Mouse (Mus musculus) monocyte, adult 5-6 weeks (primary cell): Measurements from ENCODE around the gene Clmp. TPM values are rescaled to one million over a fixed set of nuclear protein-coding genes. Genes with fewer than 3 reads are reported as not detected.
A peak's percentile ranks its signal among the peaks of the same experiment; 100 is the strongest.

Experiments used
- ATAC-seq: fragments of 153-309, 156-312 bp; replicated peaks from 2 replicates; pipeline ENCODE4 v1.8.0; 2017; ENCODE audit warnings: mild to moderate bottlenecking; ENCODE audit not compliant: low TSS enrichment, insufficient number of reproducible peaks, severe bottlenecking, poor library complexity, low FRiP score
- total RNA-seq: library from RNA; stranded (forward); fragments of 200-1000, 200-491, 200-594 nt; gene quantifications from 3 replicates; pipeline ENCODE4 v1.2.3, GENCODE M21; 2017

The Clmp gene
- total RNA-seq, 1 experiment from 2014 or later = 0.29 TPM

DNA sequence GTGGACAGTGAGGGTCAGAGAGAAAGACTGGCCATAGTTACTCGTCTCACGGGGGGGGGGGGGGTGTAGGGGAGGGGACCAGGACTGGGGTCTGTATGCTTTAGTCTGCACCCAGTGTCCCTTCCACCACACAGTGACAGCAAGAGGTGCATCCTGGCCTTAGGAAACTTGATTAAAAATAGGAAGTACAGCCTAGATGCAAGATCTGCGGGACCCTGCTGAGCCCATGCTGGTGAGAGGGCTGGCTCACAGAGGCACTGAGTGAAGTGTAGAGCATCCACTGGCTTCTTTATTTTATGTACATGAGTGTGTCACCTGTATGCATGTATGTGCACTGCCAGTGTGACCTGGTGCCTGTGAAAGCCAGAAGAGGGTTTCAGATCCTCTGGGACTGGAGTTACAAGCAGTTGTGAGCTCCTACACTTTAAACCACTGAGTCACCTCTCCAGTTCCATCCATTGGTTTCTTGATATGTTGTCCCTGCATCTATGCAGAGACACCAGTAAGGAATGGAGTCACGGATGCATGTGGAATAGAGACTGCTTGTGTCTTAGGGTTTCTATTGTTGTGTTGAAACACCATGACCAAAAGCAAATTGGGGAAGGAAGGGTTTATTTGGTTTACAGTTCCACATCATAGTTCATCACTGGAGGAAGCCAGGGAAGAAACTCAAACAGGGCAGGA, 41.5 kb downstream of the Clmp start:
- no peak for ATAC-seq

- no peak for ATAC-seq
Measured at GRCm38 (mm10) chr9:40727824-40728495, 42.2 kb downstream of the Clmp start.

DNA sequence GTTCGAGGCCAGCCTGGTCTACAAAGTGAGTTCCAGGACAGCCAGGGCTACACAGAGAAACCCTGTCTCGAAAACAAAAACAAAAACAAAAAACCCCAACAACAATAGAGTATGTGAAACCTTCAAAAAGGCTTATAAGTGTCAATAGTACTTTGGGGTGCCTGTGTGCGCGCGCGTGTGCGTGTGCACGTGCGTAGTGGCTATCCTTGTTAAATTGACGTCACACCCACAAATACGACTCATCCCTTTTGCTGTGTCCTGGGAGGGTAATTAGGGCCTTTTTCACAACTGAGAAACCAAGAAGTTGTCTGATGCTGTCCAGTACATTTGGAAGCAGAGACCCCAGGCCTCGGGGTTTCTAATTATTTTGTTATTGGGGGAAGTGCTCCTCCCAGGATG, 44.5 kb downstream of the Clmp start:
- no peak for ATAC-seq

DNA sequence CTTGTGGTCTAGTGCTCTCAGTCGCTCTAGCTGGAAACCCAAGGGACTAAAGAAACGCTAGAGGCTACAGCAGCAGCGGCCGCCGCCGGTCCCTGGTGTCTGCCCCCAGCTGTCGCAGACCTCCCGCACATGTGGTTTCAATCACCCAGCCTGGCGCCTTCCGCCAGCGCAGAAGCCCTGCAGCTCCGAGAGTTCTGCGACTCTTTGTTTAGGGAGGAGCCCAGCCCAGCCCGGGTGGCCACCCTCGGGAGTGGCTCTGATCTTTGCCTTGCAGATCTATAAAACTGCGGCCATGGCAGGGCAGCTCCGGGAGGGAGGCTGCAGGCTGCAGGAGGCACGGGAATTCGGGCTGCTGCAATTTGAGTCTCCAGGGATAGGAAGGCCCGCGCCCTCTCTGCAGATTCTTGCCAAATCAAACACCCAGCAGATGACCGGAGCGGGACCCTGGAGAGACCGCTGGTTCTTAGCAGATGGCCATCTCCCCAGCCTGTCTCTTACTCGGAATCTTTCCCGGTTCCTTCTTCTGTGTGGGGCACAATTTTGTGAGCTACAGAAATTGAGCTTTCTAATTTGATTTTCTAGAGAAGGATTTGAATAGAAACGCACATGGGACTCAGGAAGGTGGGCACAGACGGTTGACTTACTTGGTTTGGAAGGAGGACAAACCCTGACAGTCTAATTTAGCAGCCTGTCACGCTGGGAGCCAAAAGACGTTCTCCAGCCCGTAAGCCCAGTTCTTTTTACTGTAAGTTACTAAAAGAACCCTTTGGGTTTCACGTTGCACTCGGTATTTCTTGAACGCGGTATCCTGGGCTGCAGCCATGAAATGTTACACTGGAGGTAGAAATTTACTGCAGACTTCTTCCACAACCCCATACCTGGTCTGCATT, 45.2 kb downstream of the Clmp start:
- ATAC-seq = no peak

GRCm38 (mm10) chr9:40731591-40732048, 45.9 kb downstream of the Clmp start:
- ATAC-seq = no peak

DNA sequence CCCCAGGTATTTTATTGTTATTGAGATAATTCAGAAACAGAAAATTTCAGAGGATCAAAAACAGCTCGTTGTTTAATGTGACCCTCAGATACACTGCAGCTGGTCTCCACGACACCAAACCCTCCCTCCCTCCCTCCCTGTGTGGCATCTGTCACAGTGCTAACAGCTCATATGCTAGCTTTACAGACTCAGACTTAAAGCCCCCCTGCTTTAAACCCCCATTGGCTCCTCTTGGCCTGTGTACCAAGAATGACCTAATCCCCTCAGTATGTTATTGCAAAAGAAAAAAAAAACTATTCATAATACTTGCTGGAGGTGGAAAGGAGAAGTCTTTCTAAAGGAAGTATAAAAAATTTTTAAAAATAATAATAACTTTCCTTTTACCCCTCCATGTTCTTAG, 46.5 kb downstream of the Clmp start:
- ATAC-seq = no peak

GRCm38 (mm10) chr9:40737117-40737516, 51.4 kb downstream of the Clmp start:
- no peak for ATAC-seq

DNA sequence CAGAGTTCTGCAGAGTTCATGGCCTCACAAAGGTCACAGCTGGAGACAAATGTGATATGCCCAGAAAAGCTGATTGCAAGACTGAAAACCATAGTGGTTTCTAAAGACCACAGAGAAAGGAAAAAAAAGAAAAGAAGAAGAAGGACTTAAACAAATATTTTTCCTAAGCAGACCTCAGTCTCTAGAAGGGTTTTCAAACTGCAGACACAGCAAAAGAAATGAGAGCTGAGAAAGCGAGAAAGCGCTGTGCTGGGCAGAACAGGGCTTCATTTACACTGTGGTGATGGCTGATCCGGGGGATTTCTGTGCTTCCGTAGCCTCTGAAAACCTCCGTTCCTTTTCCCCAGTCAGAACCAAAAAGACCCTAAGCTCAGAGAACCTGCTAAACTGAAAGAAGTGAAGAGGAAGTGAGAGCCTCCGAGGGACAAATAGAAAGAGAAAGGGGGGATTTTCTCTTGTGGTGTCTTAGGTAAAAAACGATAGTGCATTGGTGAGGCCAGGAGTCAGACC, 57.8 kb downstream of the Clmp start:
- no peak for ATAC-seq

DNA sequence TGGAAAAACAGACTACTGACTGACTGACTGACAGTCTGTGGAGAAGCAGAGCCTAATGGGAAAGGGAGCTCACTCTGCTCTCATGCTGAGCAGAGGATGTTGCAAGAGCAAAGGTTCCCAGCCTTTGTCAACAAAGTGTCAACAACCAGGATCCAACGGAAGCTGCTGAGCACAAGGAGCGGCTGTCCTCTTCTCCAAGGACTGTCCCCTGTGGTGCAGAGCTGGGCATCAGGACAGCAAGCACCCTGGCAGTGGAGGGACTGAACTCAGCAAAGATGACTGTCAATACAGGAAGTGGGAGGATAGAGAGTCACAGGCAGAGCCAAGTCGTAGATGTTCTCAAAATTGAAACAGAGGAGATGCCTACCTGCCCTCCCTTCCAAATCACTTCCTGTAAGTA, 58.5 kb downstream of the Clmp start:
- 0 out of 2 replicates have a peak, but pooled peaks have one; percentile 40 for ATAC-seq

DNA sequence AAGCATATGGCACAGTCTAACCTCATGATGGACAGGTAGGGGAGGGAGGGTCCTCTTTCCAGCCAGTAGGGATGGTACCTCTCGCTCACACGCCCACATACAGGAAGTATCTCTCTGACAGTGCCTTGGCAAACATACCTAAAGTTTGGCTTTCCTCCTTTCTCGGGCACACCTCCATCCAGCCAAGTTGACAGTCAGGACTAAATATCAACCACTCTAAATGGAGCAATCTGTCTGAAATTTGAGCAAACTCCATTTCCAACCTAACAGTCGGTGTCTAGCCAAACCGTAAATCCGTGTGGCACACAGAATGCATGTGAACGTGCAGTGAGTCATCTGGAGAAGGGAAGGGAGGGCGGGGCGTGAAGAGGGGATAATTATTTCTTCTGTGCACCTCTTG, 61.0 kb downstream of the Clmp start:
- no peak for ATAC-seq

DNA sequence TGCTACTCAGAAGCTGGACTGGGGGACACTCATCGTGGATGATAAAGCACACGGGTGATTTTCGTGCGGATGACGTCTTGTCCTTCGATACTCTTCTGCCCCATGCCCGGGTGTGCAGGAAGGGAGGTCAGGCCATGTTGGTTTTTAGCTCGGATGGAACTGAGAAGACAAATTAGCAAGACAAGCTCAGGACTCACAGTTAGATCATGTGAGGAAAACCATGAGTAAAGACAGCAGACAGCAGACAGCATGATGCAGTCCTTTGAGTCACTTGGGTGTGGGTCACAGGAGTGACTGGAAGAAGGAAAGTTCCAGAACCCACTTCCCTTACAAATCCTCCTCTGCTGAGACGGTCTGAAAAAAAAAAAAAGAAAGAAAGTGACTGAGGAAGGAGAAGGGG, 61.5 kb downstream of the Clmp start:
- ATAC-seq = no peak

- ATAC-seq = no peak
Measured at GRCm38 (mm10) chr9:40749832-40750620, 64.3 kb downstream of the Clmp start.

GRCm38 (mm10) chr9:40751749-40752148, 66.0 kb downstream of the Clmp start:
- ATAC-seq = no peak

- ATAC-seq = peak; percentile 60
Measured at GRCm38 (mm10) chr9:40756401-40756800, 70.6 kb downstream of the Clmp start.

DNA sequence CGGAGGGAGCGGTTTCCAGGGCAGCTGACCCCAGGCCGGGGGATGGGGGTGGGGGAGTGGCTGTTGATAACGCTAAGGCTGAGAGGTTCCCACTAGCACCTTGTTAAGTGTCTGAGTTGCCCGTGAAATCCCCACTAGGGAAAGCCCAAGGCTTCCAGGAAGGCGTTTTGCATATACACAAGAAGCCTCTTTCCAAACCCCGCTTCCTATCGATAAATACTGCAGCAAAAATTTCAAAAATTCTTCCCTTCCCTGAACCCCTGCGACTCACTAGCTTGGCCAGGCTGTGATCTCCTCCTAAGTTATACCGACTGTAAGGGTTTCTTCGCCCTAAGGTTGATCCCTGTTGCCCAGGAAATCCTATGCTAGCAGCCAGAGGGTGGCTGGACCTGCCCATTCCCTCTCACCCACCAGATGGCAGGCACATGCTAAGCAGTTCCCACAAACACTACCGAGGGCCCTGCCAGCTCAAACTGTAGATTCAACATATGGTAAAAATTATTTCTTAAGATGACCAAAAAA, 71.4 kb downstream of the Clmp start:
- no peak for ATAC-seq

DNA sequence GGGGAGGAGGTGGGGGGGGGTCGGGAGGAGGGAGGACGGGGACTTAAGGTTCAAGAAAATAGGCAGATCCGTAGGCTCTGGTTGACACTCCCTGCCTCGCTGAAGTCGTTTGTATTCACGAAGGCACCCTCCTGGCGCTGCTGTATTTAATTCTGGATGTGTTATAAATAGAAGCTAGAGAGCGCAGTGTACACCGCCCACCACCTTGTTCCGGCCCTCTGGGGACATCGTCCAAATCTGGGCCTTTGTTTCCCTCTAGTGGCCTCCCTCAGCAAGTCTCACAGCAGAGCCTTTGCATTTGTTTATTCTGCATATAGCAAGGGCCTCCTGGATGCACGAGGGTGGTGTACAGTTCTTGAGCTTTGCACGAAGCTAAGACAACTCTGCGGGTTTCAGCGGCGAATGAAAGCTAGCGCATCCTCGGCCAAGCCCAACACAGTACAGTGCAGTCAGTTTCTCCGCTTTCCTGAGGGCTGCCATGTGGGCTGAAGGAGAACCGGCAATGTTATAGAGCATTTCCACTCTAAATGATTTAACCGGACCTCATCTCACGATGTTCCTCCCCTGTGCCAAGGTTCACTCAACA, 72.0 kb downstream of the Clmp start:
- ATAC-seq = peak; percentile 82

GRCm38 (mm10) chr9:40762354-40762753, 76.6 kb downstream of the Clmp start:
- ATAC-seq = no peak
